Mouse (Mus musculus) bone marrow macrophage, adult 2 months (primary cell): ENCODE data around the gene Cmtm6.

ENCODE experiments used
- CTCF ChIP-seq: IDR thresholded peaks from 2 replicates; pipeline ENCODE4 v1.5.1; 2012; ENCODE audit warnings: low read depth, mild to moderate bottlenecking, low read length, moderate library complexity
- POLR2A ChIP-seq: IDR thresholded peaks from 2 replicates; pipeline ENCODE4 v1.6.1; 2012; ENCODE audit warnings: mild to moderate bottlenecking, low read depth, low read length, borderline replicate concordance

- TF ChIP-seq POLR2A (no peak), CTCF (no peak)
Measured at GRCm38 (mm10) chr9:114716677-114717331, 14.1 kb upstream of the Cmtm6 start.
